Mouse (Mus musculus): ENCODE data around the gene Krt20.

The Krt20 gene

GRCm38 (mm10) chr11:99414463-99415147 is 23.3 kb downstream of the Krt20 start:
- DNase-seq (ENCODE audit: extremely low spot score, low read depth, low spot score): no peak

DNA sequence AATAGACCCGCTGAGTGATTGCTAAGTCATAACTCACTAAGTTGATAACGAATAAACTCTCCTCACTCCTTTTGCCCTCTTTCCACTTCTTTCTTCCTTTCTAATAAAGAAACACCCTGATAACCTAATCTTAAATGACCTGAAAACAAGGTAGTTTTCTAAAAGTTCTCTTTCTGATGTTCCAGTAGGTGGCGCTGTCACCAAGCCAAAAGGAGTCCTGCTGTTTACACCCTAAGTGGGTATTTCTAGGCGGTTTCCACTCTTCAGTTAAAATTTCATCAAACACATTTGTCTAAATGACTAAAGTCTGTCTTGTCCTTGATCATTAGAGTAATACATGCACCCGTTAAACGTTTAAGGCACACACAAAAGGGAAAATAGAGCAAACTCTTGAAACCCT is 24.7 kb downstream of the Krt20 start:
- DNase-seq (ENCODE audit: extremely low spot score, low read depth, low spot score): no peak

- no peak for DNase-seq (ENCODE audit: extremely low spot score, low read depth, low spot score)
These were observed 31.8 kb downstream of the Krt20 start for GRCm38 (mm10) chr11:99406186-99406585.

- no peak for DNase-seq (ENCODE audit: extremely low spot score, low read depth, low spot score)
These were observed 37.9 kb downstream of the Krt20 start for GRCm38 (mm10) chr11:99399956-99400549.

DNA sequence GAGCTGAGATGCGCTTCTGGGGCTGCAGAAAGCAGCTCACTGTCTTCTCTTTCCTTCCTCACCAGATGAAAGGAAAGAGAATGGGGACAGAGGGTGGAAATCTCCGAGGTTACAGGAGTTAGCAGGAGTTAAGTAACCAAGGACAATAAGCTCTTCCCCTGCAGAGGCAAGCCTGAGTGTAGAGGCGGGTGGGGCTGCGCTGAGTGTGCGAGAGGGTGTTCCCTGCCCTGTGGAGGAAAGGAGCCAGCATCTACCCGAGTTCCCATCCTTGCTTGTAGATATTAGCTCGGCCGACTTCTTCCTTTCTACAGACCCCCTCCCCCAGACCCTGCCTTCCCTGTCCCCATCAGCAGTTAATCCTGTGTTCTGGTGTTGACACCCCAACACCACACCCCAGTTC is 39.1 kb downstream of the Krt20 start:
- DNase-seq (ENCODE audit: extremely low spot score, low read depth, low spot score): no peak

DNA sequence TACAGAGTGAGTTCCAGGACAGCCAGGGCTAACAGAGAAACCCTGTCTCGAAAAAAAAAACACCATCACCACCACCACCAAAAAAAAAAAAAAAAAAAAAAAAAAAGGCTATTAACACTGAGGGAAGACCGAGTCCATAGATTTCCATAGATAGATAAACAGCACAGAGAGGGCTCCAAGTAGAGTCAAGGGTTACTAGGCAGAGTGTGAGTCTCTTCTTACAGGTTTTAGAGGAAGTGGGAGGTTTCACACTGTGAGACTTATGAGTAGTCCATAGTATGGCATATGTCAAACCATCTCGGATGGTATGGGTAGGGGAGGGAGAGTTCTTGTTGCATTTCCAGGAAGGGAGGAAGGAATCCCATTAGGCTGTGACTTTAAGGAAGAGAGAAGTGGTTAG is 39.9 kb downstream of the Krt20 start:
- no peak for DNase-seq (ENCODE audit: extremely low spot score, low read depth, low spot score)

DNA sequence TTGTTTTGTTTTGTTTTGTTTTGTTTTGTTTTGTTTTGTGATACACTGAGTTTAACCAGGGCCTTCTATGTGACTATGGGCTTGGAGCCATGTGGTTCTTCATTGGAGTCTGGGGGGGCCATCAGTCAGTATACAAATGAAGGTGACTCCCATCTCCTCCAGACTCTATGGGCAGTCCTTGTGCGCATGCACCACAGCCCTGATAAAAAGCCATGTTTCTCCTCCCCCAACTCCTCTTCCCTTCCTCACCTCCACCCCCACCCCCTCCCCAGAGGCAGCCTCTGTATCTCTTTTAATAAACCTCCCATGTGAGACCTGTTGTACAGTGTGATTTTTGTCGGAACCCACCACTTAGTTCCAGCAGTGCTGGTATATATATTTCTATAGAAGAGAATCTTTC is 41.3 kb downstream of the Krt20 start:
- DNase-seq (ENCODE audit: extremely low spot score, low read depth, low spot score): no peak

DNA sequence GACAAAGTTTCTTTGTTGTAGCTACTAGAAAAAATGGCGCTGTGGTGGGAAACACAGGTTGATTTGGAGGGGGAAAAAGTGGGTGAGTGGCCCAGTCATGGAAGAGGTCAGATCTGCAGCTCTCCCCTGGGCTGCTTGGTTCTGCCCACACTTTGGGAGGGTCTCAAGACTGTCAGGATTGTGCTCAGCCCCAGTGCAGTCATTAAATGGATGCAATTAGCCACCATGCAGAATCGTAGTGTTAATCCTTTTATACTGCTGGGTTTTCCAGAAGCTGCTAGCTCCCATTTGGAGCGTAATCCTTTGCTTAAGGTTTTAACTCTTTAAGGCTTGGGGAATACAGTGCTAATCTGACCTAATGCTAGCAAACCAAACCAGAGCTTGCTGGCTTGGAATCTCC is 41.9 kb downstream of the Krt20 start:
- no peak for DNase-seq (ENCODE audit: extremely low spot score, low read depth, low spot score)

- DNase-seq (ENCODE audit: extremely low spot score, low read depth, low spot score): no peak
These were observed 45.5 kb downstream of the Krt20 start for GRCm38 (mm10) chr11:99392492-99392891.

DNA sequence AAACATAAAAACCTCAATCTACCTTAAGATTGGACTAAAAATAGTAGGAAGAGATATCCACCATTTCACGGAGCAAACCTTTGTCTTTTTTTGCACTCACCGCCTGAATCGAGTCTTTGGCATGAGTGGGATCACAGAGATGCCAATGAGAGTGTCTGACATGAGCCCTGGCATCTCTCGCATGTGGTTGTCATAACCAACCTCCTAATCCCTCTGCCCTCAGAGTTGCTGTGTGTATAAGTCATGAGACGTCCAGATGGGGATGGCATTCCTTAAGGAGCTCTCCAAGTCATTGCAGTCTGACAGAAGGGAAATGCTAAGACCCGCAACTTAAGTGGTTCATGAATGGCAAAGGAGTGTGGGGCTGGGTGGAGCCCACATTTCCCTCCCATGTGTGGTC is 46.6 kb downstream of the Krt20 start:
- no peak for DNase-seq (ENCODE audit: extremely low spot score, low read depth, low spot score)

GRCm38 (mm10) chr11:99390866-99391265 is 47.1 kb downstream of the Krt20 start:
- no peak for DNase-seq (ENCODE audit: extremely low spot score, low read depth, low spot score)

DNA sequence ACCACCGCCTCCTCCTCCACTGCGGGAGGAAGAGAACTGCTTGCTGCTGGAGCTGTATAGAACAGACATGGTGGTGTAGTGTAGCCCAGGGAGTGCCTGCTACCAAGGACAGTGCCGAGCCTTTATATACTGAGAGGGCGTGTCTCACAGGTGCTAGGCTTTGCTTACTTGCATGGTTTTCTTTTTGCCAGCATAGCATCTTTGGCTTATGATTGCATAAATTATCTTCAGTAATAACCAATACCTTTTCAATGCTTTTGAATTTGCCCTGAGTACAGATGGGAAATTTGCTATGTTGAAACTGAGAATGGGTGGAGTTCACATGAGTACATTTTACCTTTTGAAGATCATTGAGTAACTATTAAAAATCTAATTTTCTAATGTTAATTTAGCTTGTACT is 48.7 kb downstream of the Krt20 start, which contains the start of gene Krt10:
Gene Krt10, minus strand, starts transcription at position 101 of the 400 bp plus-strand sequence.
- no peak for DNase-seq (ENCODE audit: extremely low spot score, low read depth, low spot score)

- no peak for DNase-seq (ENCODE audit: extremely low spot score, low read depth, low spot score)
These were observed 49.3 kb downstream of the Krt20 start for GRCm38 (mm10) chr11:99388661-99389060.

- no peak for DNase-seq (ENCODE audit: extremely low spot score, low read depth, low spot score)
These were observed 51.9 kb downstream of the Krt20 start for GRCm38 (mm10) chr11:99385813-99386721.

DNA sequence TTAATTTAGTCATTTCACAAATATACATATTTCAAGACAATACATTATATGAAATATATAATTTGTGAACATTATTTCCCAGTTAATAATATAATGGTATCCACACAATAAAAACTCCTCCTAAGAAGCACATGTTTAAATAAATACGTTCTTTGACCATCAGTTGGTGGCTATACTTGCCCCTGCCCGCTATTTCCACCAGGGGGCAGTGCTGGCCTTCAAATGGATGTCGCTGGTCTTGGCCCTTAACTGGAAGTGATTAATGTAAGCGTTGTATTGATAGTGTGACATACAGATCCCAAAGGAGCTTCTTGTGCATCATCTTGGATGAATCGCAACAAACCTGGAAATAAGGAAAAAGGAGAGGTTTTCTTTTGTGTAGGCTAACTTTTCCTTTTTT is 58.4 kb downstream of the Krt20 start:
- DNase-seq (ENCODE audit: extremely low spot score, low read depth, low spot score): no peak
